Mouse (Mus musculus): ENCODE measurements around the gene Cask. TPM values are rescaled to one million over a fixed set of nuclear protein-coding genes. Genes with fewer than 3 reads are reported as not detected.

Cask gene
- total and polyA plus RNA-seq, 3 experiments, result 9.4 to 13.3 TPM; not detected in 1

GRCm38 (mm10) chrX:13655005-13655421, 196.2 kb downstream of the Cask start:
- Histone ChIP-seq H3K9me3 (replicated peaks; ENCODE audit: insufficient read depth, low read length) (no peaks in the 10 kb centered on the region), H3K4me1 (ENCODE audit: control insufficient read depth in 1 of 2, insufficient read depth in 2 of 2, low read length in 2 of 2) (peaks cover 18 to 47% of the 10 kb centered on the region in 2 experiments), H3K27ac (ENCODE audit: control insufficient read depth, low read depth, low read length) (peak overlapping the region; percentile 89), H3K4me3 (ENCODE audit: control insufficient read depth in 1 of 2, insufficient read depth in 1 of 2, low read depth in 2 of 2, low read length in 2 of 2) (peak overlapping the region; percentile 67 to 84), H3K36me3 (ENCODE audit: control insufficient read depth in 1 of 2, insufficient read depth in 2 of 2, low read length in 2 of 2) (peaks cover 0 to 54% of the 10 kb centered on the region in 2 experiments; a peak in 2 of 4 replicates), H3K79me2 (ENCODE audit: control insufficient read depth, insufficient read depth, low read length, poor library complexity) (no peaks in the 10 kb centered on the region), H3K27me3 (ENCODE audit: control insufficient read depth in 1 of 2, insufficient read depth in 2 of 2, low read length in 2 of 2) (no peaks in the 10 kb centered on the region), H3K9ac (ENCODE audit: control insufficient read depth, low read depth, low read length, poor library complexity, severe bottlenecking) (peak overlapping the region; percentile 76)
- TF ChIP-seq RCOR1 (IDR thresholded peaks at IDR 0.05; ENCODE audit: low read depth, low read length) (peak; percentile 75), POLR2A (IDR thresholded peaks at IDR 0.05; ENCODE audit: control insufficient read depth in 1 of 2, insufficient read depth in 1 of 2, low read depth in 1 of 2, low read length in 2 of 2, poor library complexity in 1 of 2) (peak in 1 of 2 experiments; percentile 31; a peak in 2 of 4 replicates), TAL1 (IDR thresholded peaks at IDR 0.05; ENCODE audit: low read length) (peak; percentile 78), TBP (IDR thresholded peaks at IDR 0.05; ENCODE audit: low read depth, low read length) (peak; percentile 52; the same call in 1 of the 2 replicates), ZNF384 (IDR thresholded peaks at IDR 0.05; ENCODE audit: low read depth, low read length) (peak; percentile 8; the same call in 1 of the 2 replicates), ZC3H11A (IDR thresholded peaks at IDR 0.05; ENCODE audit: low read depth, low read length) (no peak), ELF1 (IDR thresholded peaks at IDR 0.05; ENCODE audit: low read depth, low read length) (no peak), HCFC1 (IDR thresholded peaks at IDR 0.05; ENCODE audit: low read depth, low read length) (no peak), NELFE (IDR thresholded peaks at IDR 0.05; ENCODE audit: low read depth, low read length) (no peak), GATA1 (IDR thresholded peaks at IDR 0.05; ENCODE audit: low read depth, low read length) (peak; percentile 71), ETS1 (IDR thresholded peaks at IDR 0.05; ENCODE audit: low read depth, low read length) (peak; percentile 90), MAX (IDR thresholded peaks at IDR 0.05; ENCODE audit: low read length) (peak; percentile 74; the same call in 1 of the 2 replicates), SMC3 (IDR thresholded peaks at IDR 0.05; ENCODE audit: low read depth, low read length) (peak; percentile 10; the same call in 1 of the 2 replicates), TCF12 (IDR thresholded peaks at IDR 0.05; ENCODE audit: low read depth, low read length) (peak; percentile 70), MYC (IDR thresholded peaks at IDR 0.05; ENCODE audit: low read depth, low read length) (peak; percentile 89), MXI1 (IDR thresholded peaks at IDR 0.05; ENCODE audit: low read depth, low read length) (peak; percentile 95), MAFK (IDR thresholded peaks at IDR 0.05; ENCODE audit: borderline replicate concordance, low read depth, low read length) (no peak), EP300 (IDR thresholded peaks at IDR 0.05; ENCODE audit: low read depth in 1 of 2, low read length in 2 of 2) (peak; percentile 88 to 89), NRF1 (IDR thresholded peaks at IDR 0.05; ENCODE audit: insufficient read depth, low read depth, low read length, poor library complexity, severe bottlenecking) (no peak), SIN3A (IDR thresholded peaks at IDR 0.05; ENCODE audit: low read length) (peak; percentile 86), CHD2 (IDR thresholded peaks at IDR 0.05; ENCODE audit: low read length) (no peak), ZMIZ1 (IDR thresholded peaks at IDR 0.05; ENCODE audit: low read depth, low read length) (peak; percentile 10; the same call in 1 of the 2 replicates)
- DNase-seq (ENCODE audit: low read depth, low spot score), result peak; percentile 91
